Comparison of ENCODE assay signal across 14 mouse cellular contexts in genomic region chr11:76343031-76343430, GRCm38 (mm10). TPM values are rescaled to one million over a fixed set of nuclear protein-coding genes. Genes with fewer than 3 reads are reported as not detected.
DNase-seq lines count a peak whose midpoint lies in the region; ATAC-seq and TF ChIP-seq lines count a peak whose summit lies in the region.
"Had no signal": no experiment of that assay in that cellular context is flagged by ENCODE, and none has a peak within 500 bp of the region (broad histone marks: within the 10 kb centered on the region; RNA-seq: fewer than 3 reads in every experiment).

No protein-coding gene starts in this region.

- H3K9me3 ChIP-seq in hindbrain, embryonic 12.5 days (replicated peaks) = no peaks in the 10 kb centered on the region
- H3K9me3 ChIP-seq in hindbrain, postnatal 0 days (ENCODE audit: low read length) = no peaks in the 10 kb centered on the region
- no peaks in the 10 kb centered on the region for H3K9me3 ChIP-seq in embryonic facial prominence, embryonic 10.5 days
- H3K9me3 ChIP-seq in limb, embryonic 13.5 days = no peaks in the 10 kb centered on the region
- H3K9me3 ChIP-seq: liver, embryonic 12.5 days had no signal

- no peaks in the 10 kb centered on the region for H3K36me3 ChIP-seq in hindbrain, embryonic 12.5 days
- no peaks in the 10 kb centered on the region for H3K36me3 ChIP-seq in hindbrain, postnatal 0 days (ENCODE audit: insufficient read depth, low read length)
- H3K36me3 ChIP-seq in embryonic facial prominence, embryonic 10.5 days (replicated peaks) = peaks cover 14% of the 10 kb centered on the region
- peaks cover 3% of the 10 kb centered on the region; the same call in 1 of the 2 replicates for H3K36me3 ChIP-seq in limb, embryonic 13.5 days
- H3K36me3 ChIP-seq: liver, embryonic 12.5 days had no signal

- DNase-seq in hindbrain, postnatal 0 days (ENCODE audit: low spot score) = no peak
- peak; percentile 43 for DNase-seq in embryo, embryonic 10 days (ENCODE audit: low spot score)
- DNase-seq in embryonic facial prominence, embryonic 10.5 days (ENCODE audit: low spot score) = peak; percentile 76
- no peak for DNase-seq in cerebellum, adult 11-12 months
- DNase-seq in left cerebral cortex, adult 18-20 months (ENCODE audit: low spot score in 2 of 2) = no peak
- DNase-seq: cerebellum, adult 2 months; kidney, adult 8-10 months; lung, postnatal 36 days; spleen, adult 18-20 months; thymus, adult 2 months had no signal

- H3K9ac ChIP-seq in hindbrain, embryonic 12.5 days = no peak overlapping the region
- no peak overlapping the region; the same call in 1 of the 2 replicates for H3K9ac ChIP-seq in hindbrain, postnatal 0 days (replicated peaks; ENCODE audit: low read length)
- peak overlapping the region; percentile 45; the same call in 1 of the 2 replicates for H3K9ac ChIP-seq in limb, embryonic 13.5 days
- H3K9ac ChIP-seq: liver, embryonic 12.5 days had no signal

- no peak for ATAC-seq in hindbrain, embryonic 12.5 days (ENCODE audit: low FRiP score)
- no peak for ATAC-seq in hindbrain, postnatal 0 days
- ATAC-seq in limb, embryonic 13.5 days (ENCODE audit: low FRiP score, low read depth) = no peak
- no peak for ATAC-seq in activated CD4-positive, CD25-positive, alpha-beta regulatory T cell, adult 4 months
- ATAC-seq: liver, embryonic 12.5 days had no signal

- H3K4me3 ChIP-seq in hindbrain, embryonic 12.5 days = no peak overlapping the region
- H3K4me3 ChIP-seq in hindbrain, postnatal 0 days (ENCODE audit: low read length) = no peak overlapping the region
- H3K4me3 ChIP-seq in embryonic facial prominence, embryonic 10.5 days = peak overlapping the region; percentile 29; the same call in 1 of the 2 replicates
- H3K4me3 ChIP-seq in limb, embryonic 13.5 days = no peak overlapping the region
- H3K4me3 ChIP-seq: liver, embryonic 12.5 days had no signal

- H3K27ac ChIP-seq in hindbrain, embryonic 12.5 days = 0 out of 2 replicates have a peak overlapping the region, but pooled peaks have one; percentile 42
- H3K27ac ChIP-seq in hindbrain, postnatal 0 days = no peak overlapping the region
- peak overlapping the region; percentile 89 for H3K27ac ChIP-seq in embryonic facial prominence, embryonic 10.5 days (replicated peaks)
- peak overlapping the region; percentile 93 for H3K27ac ChIP-seq in limb, embryonic 13.5 days
- H3K27ac ChIP-seq: liver, embryonic 12.5 days had no signal

- no peak overlapping the region for H3K4me2 ChIP-seq in hindbrain, embryonic 12.5 days (replicated peaks)
- no peak overlapping the region for H3K4me2 ChIP-seq in hindbrain, postnatal 0 days (ENCODE audit: low read depth, low read length)
- H3K4me2 ChIP-seq in limb, embryonic 13.5 days (replicated peaks) = peak overlapping the region; percentile 27; the same call in 1 of the 2 replicates
- H3K4me2 ChIP-seq: liver, embryonic 12.5 days had no signal

- no peaks in the 10 kb centered on the region for H3K27me3 ChIP-seq in hindbrain, embryonic 12.5 days
- no peaks in the 10 kb centered on the region for H3K27me3 ChIP-seq in hindbrain, postnatal 0 days (ENCODE audit: insufficient read depth, low read length)
- H3K27me3 ChIP-seq in embryonic facial prominence, embryonic 10.5 days (replicated peaks; ENCODE audit: low read depth, poor library complexity, severe bottlenecking) = no peaks in the 10 kb centered on the region
- no peaks in the 10 kb centered on the region for H3K27me3 ChIP-seq in limb, embryonic 13.5 days
- H3K27me3 ChIP-seq: liver, embryonic 12.5 days had no signal

- H3K4me1 ChIP-seq in hindbrain, embryonic 12.5 days = peaks cover 18% of the 10 kb centered on the region
- H3K4me1 ChIP-seq in hindbrain, postnatal 0 days (ENCODE audit: insufficient read depth, low read length) = peaks cover 3% of the 10 kb centered on the region; the same call in 1 of the 2 replicates
- H3K4me1 ChIP-seq in embryonic facial prominence, embryonic 10.5 days = peaks cover 56% of the 10 kb centered on the region
- H3K4me1 ChIP-seq in limb, embryonic 13.5 days = peaks cover 58% of the 10 kb centered on the region

- 51% methylated on average over 9 of the region's 9 CpGs for WGBS in hindbrain, embryonic 12.5 days
- 44% methylated on average over 9 of the region's 9 CpGs for WGBS in hindbrain, postnatal 0 days
- 28% methylated on average over 9 of the region's 9 CpGs for WGBS in embryonic facial prominence, embryonic 10.5 days
- 12% methylated on average over 9 of the region's 9 CpGs for WGBS in limb, embryonic 13.5 days

- no peak for TF ChIP-seq CTCF in hindbrain, postnatal 0 days (IDR thresholded peaks at IDR 0.05; ENCODE audit: low read depth)

RNA-seq across cellular contexts. Expression of gene Nxn, which starts 55.9 kb away (rescaled TPM):
- polyA plus RNA-seq in hindbrain, embryonic 12.5 days (2016; fragmentation: Nextera tagmentation; extraction: Ambion mirVana) = 54.3 and 57.3 TPM in 2 replicates
- 36.6 and 41.3 TPM in 2 replicates for total RNA-seq in hindbrain, postnatal 0 days (2014; rRNA removed)
- 21.2 and 22.3 TPM in 2 replicates for polyA plus RNA-seq in hindbrain, postnatal 0 days (2015; fragmentation: Nextera tagmentation; extraction: Ambion mirVana)
- 41.1 and 42.0 TPM in 2 replicates for polyA plus RNA-seq in embryonic facial prominence, embryonic 10.5 days (2016; fragmentation: Nextera tagmentation; extraction: Ambion mirVana)
- 55.4 and 57.6 TPM in 2 replicates for polyA plus RNA-seq in limb, embryonic 13.5 days (2015; fragmentation: Nextera tagmentation; extraction: Ambion mirVana)
- total RNA-seq in left cerebral cortex, adult 18-20 months (2021) = 10 to 100 TPM in 1 of 2 experiments, 1 to 10 TPM in 1; 8.7 to 11.9 TPM
- 1 to 10 TPM in 1 of 2 experiments, under 1 TPM in 1; 0.71 to 1.8 TPM for polyA plus RNA-seq in activated CD4-positive, CD25-positive, alpha-beta regulatory T cell, adult 4 months (2017; shearing (Covaris generic))

Comparison
In these comparisons a context has a peak if more than half of its experiments do, and no peak if none do; other contexts are left out.
1. DNase-seq: peak in embryo, embryonic 10 days (single experiment) and embryonic facial prominence, embryonic 10.5 days (single experiment); none in hindbrain, postnatal 0 days (single experiment), cerebellum, adult 11-12 months (single experiment) and left cerebral cortex, adult 18-20 months (0 of 2).